Mouse (Mus musculus) intestine, embryonic 15.5 days (tissue): ENCODE measurements around the gene Ppp1r14b. TPM values are rescaled to one million over a fixed set of nuclear protein-coding genes. Genes with fewer than 3 reads are reported as not detected.

Experiments used
- ATAC-seq: fragments of 200-750 bp; cut with Nextera tagmentation; 2 replicates; pipeline ENCODE4 v1.8.0; 2017; ENCODE audit warnings: moderate TSS enrichment, moderate library complexity
- H3K27ac ChIP-seq: fragments of 300-500 bp; sonication (generic); 2 replicates; pipeline ENCODE4 v1.5.1; 2015; ENCODE audit warnings: mild to moderate bottlenecking, inconsistent platforms
- H3K27me3 ChIP-seq: fragments of 300-500 bp; sonication (generic); replicated peaks from 2 replicates; pipeline ENCODE4 v1.6.1; 2015; ENCODE audit warnings: inconsistent platforms
- H3K36me3 ChIP-seq: fragments of 300-500 bp; sonication (generic); 2 replicates; pipeline ENCODE4 v1.6.1; 2015; ENCODE audit warnings: inconsistent platforms
- H3K4me1 ChIP-seq: fragments of 300-500 bp; sonication (generic); replicated peaks from 2 replicates; pipeline ENCODE4 v1.6.1; 2015; ENCODE audit warnings: inconsistent platforms
- H3K4me2 ChIP-seq: fragments of 300-500 bp; sonication (generic); replicated peaks from 2 replicates; pipeline ENCODE4 v1.6.1; 2015; ENCODE audit warnings: mild to moderate bottlenecking, inconsistent platforms
- H3K4me3 ChIP-seq: fragments of 300-500 bp; sonication (generic); replicated peaks from 2 replicates; pipeline ENCODE4 v1.5.1; 2015; ENCODE audit warnings: inconsistent platforms
- H3K9ac ChIP-seq: fragments of 300-500 bp; sonication (generic); 2 replicates; pipeline ENCODE4 v1.6.1; 2015; ENCODE audit warnings: inconsistent platforms
- H3K9me3 ChIP-seq: fragments of 300-500 bp; sonication (generic); 2 replicates; pipeline ENCODE4 v1.6.1; 2016; ENCODE audit warnings: inconsistent platforms
- WGBS: fragments of 180-500 bp; shearing (Covaris S2); methylation state at CpG from one replicate; pipeline ENCODE4 v1.1.7; 2015; 5-methylcytosine and 5-hydroxymethylcytosine counted together
- polyA plus RNA-seq: library from polyadenylated mRNA; unstranded; fragments of >200 nt; fragmentation: Nextera tagmentation; extraction: Ambion mirVana; gene quantifications from 2 replicates; pipeline ENCODE4 v1.2.1, GENCODE M21; 2015

The Ppp1r14b gene
- polyA plus RNA-seq, result 177 and 188 TPM in 2 replicates

DNA sequence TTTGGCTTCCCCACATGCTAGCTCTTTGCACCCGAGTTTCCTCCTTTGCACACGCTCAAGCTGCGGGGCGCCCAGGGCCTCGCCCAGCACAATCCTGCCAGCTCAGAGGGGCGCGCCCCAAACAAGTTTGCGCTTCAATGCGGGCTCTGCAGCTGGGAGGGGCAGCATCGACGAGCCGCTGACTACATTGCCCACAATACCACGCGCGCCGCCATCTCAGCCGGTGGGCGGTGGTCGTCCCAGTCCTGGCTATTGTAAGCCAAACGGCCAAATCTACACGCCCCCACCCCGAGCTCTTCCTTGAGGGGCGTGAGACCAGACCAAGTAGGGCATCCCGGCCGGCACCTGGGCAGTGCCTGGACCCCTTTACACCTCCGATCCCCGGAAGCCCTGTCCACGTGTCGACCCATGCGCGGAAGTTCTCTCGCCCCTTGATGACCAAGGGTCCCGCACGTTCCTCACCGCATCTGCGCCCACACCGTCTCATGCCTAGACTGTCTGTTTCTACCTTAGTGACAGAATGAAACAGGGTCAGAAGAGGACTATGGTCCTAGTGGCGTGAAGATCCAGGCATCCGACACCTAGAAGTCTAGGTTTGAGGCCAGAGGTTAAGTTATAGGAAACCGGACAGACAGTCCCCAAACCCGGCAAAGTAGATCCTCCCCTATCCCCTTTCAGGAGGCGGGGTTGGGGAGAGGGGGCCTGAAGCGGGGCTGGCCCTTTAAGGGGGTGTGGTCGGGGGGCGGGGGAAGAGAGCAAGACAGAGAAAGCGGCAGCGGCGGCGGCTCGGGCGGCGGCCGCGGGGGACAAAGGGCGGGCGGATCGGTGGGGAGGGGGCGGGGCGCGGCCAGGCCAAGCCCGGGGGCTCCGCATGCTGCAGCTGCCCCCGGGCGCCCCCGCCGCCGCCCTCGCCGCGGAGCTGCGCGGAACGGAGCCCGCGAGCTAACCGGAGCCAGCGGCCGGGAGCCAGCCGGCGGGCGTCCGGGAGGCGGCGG lies at the start of gene Ppp1r14b:
Ppp1r14b (plus strand) TSS at position 758 of the 995 bp plus-strand sequence.
- peak within 1 kb of the TSS; percentile 88 for H3K4me2 ChIP-seq
- H3K9me3 ChIP-seq, result no peaks in the 10 kb centered on the region
- peak within 1 kb of the TSS; percentile 55 for H3K4me3 ChIP-seq
- H3K9ac ChIP-seq, result peak within 1 kb of the TSS; percentile 73
- H3K4me1 ChIP-seq, result peaks cover 69% of the 10 kb centered on the region
- H3K27me3 ChIP-seq, result no peaks in the 10 kb centered on the region
- peak within 1 kb of the TSS; percentile 92 for H3K27ac ChIP-seq
- H3K36me3 ChIP-seq, result peaks cover 11% of the 10 kb centered on the region; the same call in 1 of the 2 replicates
- ATAC-seq, result peak; percentile 69
- WGBS, result under 1% methylated on average over 72 of the region's 84 CpGs

DNA sequence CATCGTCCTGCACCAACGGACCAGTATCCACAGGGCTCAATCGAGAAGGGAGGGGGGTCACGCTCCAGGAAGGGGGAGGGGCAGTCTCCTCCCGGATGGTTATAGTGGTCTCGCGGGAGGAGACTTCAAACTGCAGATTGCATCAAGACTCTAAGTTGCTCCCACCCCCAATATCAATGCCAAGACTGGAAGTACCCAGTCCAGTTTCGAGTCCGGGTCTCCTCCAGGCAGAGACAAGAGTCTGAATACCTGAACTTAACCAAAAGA lies 49.5 kb upstream of the Ppp1r14b start, which contains the start of gene Catsperz:
Catsperz (minus strand) TSS at position 74 of the 267 bp plus-strand sequence.
- peaks cover 26% of the 10 kb centered on the region for H3K4me1 ChIP-seq
- H3K4me3 ChIP-seq, result peak within 1 kb of the TSS; percentile 18
- peak within 1 kb of the TSS; percentile 48 for H3K4me2 ChIP-seq
- no peak within 1 kb of the TSS for H3K27ac ChIP-seq
- H3K9me3 ChIP-seq, result no peaks in the 10 kb centered on the region
- peaks cover 56% of the 10 kb centered on the region for H3K27me3 ChIP-seq
- 3% methylated on average over 9 of the region's 9 CpGs for WGBS
- no peaks in the 10 kb centered on the region for H3K36me3 ChIP-seq
- no peak for ATAC-seq
- H3K9ac ChIP-seq, result peak within 1 kb of the TSS; percentile 6; the same call in 1 of the 2 replicates

DNA sequence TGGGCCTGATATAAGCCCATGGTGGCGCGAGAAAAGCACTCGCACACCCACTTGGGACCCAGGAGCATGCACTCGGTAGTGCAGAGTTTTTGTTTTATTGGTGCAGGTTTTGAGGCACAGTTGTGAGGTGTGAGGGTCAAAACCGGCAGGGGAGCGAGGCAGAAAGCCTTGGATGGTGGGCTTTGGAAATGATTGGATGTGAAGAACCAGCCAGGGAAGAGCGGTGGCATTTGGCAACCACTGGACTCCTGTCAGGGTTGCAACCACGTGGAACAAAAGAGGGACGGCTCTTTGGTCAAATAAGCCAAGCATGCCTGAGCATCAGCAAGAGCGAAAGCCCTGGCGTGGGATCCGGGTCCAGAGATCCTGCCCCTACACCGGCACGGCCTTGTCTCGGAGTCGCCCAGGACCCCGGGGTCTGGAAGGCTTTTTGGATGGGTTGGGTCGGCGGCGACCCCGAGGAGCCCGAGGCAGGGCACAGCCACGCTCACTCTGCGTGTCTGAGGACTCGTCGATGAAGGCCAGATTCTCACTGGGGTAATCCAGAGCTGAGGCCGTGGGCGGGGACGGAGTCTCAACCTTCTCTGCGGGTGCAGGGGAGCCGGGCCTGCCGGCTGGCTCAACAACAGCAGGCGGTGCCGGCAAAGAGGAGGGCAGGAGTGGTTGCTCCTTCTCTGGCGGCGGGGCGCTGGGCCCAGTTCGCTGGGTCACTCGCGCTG lies 49.0 kb upstream of the Ppp1r14b start:
- Histone ChIP-seq H3K27me3 (peaks cover 59% of the 10 kb centered on the region), H3K27ac (no peak overlapping the region), H3K36me3 (no peaks in the 10 kb centered on the region), H3K4me3 (0 out of 2 replicates have a peak overlapping the region, but pooled peaks have one; percentile 7), H3K9ac (0 out of 2 replicates have a peak overlapping the region, but pooled peaks have one; percentile 1), H3K4me1 (peaks cover 21% of the 10 kb centered on the region), H3K9me3 (no peaks in the 10 kb centered on the region), H3K4me2 (peak overlapping the region; percentile 48)
- ATAC-seq, result no peak
- 20% methylated on average over 40 of the region's 40 CpGs for WGBS

DNA sequence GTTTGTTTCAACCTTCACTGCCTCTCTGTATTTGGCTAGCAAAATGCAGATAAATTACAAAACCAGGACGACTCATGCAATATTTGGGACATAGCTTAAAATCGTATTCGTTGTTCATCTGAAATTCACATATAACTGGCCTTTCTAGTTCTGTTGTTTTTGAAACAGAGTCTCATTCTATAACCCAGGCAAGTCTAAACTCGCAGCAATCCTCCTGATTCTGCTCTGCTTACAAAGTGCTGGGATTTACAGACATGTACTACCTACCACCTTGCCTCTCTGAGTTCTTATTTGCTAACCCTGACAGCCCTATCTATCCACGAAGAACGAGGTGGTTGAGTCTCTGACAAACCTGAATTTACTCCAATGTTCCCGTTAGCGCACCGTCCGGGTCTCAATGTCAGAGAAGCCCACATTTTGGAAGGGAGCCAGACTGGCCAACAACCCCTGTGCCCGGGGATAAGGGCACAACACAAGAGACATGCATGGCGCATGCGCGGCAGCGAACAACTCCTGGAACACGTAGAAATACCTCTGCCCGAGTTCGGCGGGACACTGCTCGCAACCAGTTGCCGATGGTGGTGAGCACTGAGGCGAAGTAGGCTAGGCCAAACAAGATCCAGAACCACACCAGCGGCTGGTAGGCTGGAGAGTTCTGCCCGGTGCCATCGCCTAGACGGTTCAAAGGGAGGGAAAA lies 48.1 kb upstream of the Ppp1r14b start:
- WGBS, result 15% methylated on average over 26 of the region's 26 CpGs
- Histone ChIP-seq H3K4me1 (peaks cover 20% of the 10 kb centered on the region), H3K36me3 (no peaks in the 10 kb centered on the region), H3K4me3 (0 out of 2 replicates have a peak overlapping the region, but pooled peaks have one; percentile 5), H3K9ac (0 out of 2 replicates have a peak overlapping the region, but pooled peaks have one; percentile 0), H3K4me2 (peak overlapping the region; percentile 18), H3K9me3 (no peaks in the 10 kb centered on the region), H3K27me3 (peaks cover 66% of the 10 kb centered on the region), H3K27ac (no peak overlapping the region)
- no peak for ATAC-seq

DNA sequence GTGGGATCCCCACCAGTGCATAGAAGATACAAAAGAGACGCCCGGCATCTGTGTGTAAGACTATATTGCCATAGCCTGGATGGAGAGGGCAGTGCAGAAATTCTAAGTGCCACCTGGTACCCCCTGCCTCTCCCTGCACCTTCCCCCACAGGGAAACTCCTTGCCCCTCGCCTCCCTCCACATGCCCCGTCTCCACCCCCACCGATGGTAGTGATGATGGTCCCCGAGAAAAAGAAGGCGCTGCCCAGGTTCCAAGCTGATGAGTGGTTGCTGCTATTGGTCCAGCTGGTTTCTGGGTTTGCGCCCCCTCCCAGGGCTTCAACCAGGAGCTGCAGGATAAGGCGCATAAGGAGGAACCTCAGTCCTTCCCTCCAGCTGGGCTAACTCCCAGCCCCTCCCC lies 46.7 kb upstream of the Ppp1r14b start:
- H3K4me3 ChIP-seq, result no peak overlapping the region
- peaks cover 16% of the 10 kb centered on the region for H3K4me1 ChIP-seq
- no peak overlapping the region for H3K27ac ChIP-seq
- H3K9ac ChIP-seq, result no peak overlapping the region
- H3K4me2 ChIP-seq, result no peak overlapping the region
- H3K27me3 ChIP-seq, result peaks cover 77% of the 10 kb centered on the region
- WGBS, result 15% methylated on average over 9 of the region's 9 CpGs
- no peaks in the 10 kb centered on the region for H3K36me3 ChIP-seq
- H3K9me3 ChIP-seq, result no peaks in the 10 kb centered on the region
- ATAC-seq, result no peak

DNA sequence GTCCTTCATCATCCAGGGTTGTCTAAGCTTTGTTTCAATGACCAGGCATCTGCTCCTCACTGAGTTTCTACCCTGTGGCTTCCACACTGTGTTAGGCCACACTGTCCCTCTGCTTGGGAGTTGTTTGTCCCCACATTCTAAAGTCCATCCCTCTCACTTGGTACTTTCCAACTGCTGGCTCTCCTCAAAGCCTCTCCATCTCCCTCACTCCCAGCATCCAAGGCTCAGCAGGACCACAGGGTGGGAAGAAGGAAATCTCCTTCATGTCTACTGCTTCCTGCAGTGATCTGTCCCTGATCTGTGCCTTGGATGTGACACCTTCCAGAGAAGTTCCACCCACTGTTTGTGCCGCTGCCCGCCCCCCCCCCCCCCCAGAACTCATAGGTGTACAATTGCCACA lies 43.8 kb upstream of the Ppp1r14b start:
- Histone ChIP-seq H3K36me3 (no peaks in the 10 kb centered on the region), H3K27ac (no peak overlapping the region), H3K4me3 (no peak overlapping the region), H3K9me3 (no peaks in the 10 kb centered on the region), H3K4me2 (no peak overlapping the region), H3K27me3 (peaks cover 83% of the 10 kb centered on the region), H3K9ac (no peak overlapping the region), H3K4me1 (peaks cover 19% of the 10 kb centered on the region)
- 0% methylated on average over 2 of the region's 2 CpGs for WGBS
- no peak for ATAC-seq

DNA sequence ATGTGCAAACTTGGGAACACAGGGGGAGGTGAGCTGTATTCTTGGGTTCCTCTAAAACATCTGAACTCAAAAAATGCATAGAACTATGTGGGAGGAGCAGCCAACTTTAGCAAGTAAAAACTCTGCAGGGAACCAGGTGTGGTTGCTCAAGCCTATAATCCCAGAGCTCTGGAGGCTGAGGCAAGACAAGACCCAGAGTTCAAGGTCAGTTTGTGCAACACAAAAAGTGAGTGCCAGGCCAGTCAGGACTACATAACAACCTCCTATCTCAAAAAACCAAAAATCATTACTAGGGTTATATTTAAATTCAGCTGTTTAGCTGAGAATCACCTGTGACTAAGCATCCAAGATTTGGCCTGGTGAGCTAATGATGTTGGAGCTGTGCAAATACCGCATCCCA lies 42.8 kb upstream of the Ppp1r14b start:
- Histone ChIP-seq H3K27ac (no peak overlapping the region), H3K36me3 (no peaks in the 10 kb centered on the region), H3K4me2 (no peak overlapping the region), H3K4me3 (no peak overlapping the region), H3K9me3 (no peaks in the 10 kb centered on the region), H3K9ac (no peak overlapping the region), H3K4me1 (peaks cover 14% of the 10 kb centered on the region), H3K27me3 (peaks cover 76% of the 10 kb centered on the region)
- no peak for ATAC-seq
- WGBS, result 45% methylated on average over 1 of the region's 1 CpGs

DNA sequence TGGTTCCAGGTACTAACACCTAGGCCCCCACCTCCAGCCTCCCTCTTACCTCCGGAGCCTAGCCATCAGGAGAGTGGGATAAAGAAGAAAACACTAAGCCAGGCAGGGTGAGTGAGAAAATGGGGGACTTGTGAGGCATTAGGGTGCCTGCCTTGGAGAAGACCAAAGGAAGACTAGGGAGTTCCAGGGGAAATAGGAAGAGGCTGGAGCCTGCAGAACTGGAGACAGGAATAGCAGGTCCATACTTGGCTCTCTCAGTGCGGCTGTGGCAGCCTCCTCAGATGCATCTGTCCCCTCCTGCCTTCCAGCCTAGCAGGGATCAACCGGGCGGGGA lies 41.7 kb upstream of the Ppp1r14b start:
- H3K9ac ChIP-seq, result no peak overlapping the region
- H3K27me3 ChIP-seq, result peaks cover 65% of the 10 kb centered on the region
- WGBS, result 26% methylated on average over 4 of the region's 4 CpGs
- no peaks in the 10 kb centered on the region for H3K36me3 ChIP-seq
- H3K27ac ChIP-seq, result no peak overlapping the region
- H3K4me3 ChIP-seq, result 0 out of 2 replicates have a peak overlapping the region, but pooled peaks have one; percentile 41
- no peak overlapping the region; the same call in 1 of the 2 replicates for H3K4me2 ChIP-seq
- peaks cover 14% of the 10 kb centered on the region for H3K4me1 ChIP-seq
- ATAC-seq, result no peak
- no peaks in the 10 kb centered on the region for H3K9me3 ChIP-seq

DNA sequence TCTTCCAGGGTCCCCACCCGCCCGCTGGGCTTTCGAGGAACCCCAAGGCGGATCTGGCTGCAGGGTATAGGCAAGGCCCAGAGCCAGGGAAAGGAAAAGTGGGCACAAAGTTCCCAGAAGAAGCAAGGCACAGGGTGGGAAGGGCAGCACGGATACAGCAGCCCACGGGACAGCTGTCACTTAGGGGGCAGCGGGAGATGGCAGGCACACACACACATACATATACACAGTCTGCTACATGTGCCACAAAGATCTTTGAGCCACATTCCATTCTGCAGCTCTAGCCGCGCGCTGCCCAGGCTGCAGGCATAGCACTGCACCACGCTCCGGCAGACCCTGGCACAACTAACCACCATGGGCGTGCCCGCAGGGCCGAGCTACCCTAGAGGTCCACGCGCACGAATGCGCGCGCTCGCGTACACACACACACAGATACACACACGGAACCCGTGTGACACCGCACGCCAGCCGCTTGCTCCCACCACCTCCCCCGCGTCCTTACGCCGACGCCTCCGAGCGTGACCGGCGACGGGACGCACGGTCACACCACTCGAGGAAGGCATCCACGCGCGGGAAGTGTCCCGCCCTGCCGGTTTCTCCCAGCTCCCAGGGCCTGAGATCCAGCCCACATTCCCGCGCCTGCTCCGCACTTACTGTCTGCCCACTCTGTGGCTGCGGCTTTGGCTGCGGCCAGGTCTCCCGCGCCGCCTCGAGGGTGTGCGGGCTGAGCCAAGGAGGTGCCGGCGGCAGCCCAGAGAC lies 41.2 kb upstream of the Ppp1r14b start:
- H3K27me3 ChIP-seq, result peaks cover 63% of the 10 kb centered on the region
- peak; percentile 57 for ATAC-seq
- no peaks in the 10 kb centered on the region for H3K36me3 ChIP-seq
- H3K27ac ChIP-seq, result no peak overlapping the region
- H3K4me3 ChIP-seq, result peak overlapping the region; percentile 41
- no peaks in the 10 kb centered on the region for H3K9me3 ChIP-seq
- 4% methylated on average over 58 of the region's 58 CpGs for WGBS
- H3K4me2 ChIP-seq, result peak overlapping the region; percentile 88
- peak overlapping the region; percentile 42 for H3K9ac ChIP-seq
- peaks cover 18% of the 10 kb centered on the region for H3K4me1 ChIP-seq

DNA sequence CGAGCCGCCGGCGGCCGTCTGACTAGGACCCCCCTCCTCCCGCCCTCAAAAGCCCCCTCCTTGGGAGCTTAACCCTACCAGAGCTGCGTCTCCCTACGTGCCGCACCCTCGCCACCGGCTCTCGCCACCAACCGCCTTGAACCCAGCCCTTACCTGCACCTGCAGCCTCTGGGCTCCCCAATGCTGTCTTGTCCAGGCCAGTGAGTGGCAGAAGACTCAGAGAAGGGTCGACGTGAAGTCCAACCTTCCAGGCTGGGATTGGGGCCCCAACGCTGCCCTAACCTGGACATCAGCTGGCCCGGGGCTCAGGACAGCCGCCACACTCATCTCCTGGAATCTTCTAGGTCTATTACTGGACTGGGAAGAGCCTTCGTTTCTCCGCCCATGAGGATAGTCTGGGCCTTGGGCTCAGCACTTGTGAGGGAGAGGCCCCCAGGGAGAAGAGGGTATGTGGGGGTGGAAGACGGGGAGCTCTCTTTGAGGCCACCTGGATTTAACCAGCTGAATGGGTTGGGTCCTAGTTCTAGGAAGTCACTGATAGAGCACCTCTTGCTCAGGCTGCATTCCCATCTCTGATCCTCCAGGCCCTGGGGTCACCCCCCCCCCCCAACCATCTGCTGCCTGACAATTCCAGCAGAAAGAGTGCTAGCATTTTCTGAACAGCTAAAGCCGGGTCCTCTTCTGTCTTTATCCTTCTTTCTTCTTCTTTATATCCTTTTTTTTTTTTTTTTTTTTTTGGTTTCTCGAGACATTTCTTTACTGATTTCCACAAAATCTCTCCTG lies 40.4 kb upstream of the Ppp1r14b start, which contains the start of gene Kcnk4:
Kcnk4 (minus strand) TSS at position 321 of the 783 bp plus-strand sequence.
- Histone ChIP-seq H3K36me3 (no peaks in the 10 kb centered on the region), H3K27me3 (peaks cover 58% of the 10 kb centered on the region), H3K9ac (peak within 1 kb of the TSS; percentile 42), H3K4me1 (peaks cover 18% of the 10 kb centered on the region), H3K9me3 (no peaks in the 10 kb centered on the region), H3K4me3 (peak within 1 kb of the TSS; percentile 41), H3K4me2 (peak within 1 kb of the TSS; percentile 88), H3K27ac (no peak within 1 kb of the TSS)
- WGBS, result 11% methylated on average over 23 of the region's 23 CpGs
- ATAC-seq, result 0 out of 2 replicates have a peak, but pooled peaks have one; percentile 15

DNA sequence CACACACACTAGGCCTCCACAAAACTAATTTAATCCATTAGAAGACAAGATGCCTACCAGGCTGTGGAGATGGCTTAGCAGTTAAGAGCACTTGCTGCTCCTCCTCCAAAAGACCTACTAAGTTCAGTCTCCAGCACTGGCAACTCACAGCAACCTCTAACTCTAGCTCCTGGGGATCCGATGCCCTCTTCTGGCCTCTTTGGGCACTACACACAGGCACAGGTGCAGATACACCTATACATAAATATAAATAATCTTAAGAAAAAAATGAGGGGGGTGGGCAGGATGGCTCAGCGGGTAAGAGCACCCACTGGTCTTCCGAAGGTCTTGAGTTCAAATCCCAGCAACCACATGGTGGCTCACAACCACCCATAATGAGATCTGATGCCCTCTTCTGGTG lies 38.5 kb upstream of the Ppp1r14b start:
- Histone ChIP-seq H3K27me3 (peaks cover 47% of the 10 kb centered on the region), H3K9me3 (no peaks in the 10 kb centered on the region), H3K4me2 (no peak overlapping the region), H3K9ac (no peak overlapping the region), H3K4me1 (peaks cover 29% of the 10 kb centered on the region), H3K36me3 (no peaks in the 10 kb centered on the region), H3K27ac (no peak overlapping the region), H3K4me3 (no peak overlapping the region)
- ATAC-seq, result no peak
- 22% methylated on average over 3 of the region's 3 CpGs for WGBS
